Mouse (Mus musculus) ES-E14 (cell line): ENCODE data around the gene Mmadhc.
A peak's percentile ranks its signal among the peaks of the same experiment; 100 is the strongest.

ENCODE experiments used
- HCFC1 ChIP-seq: IDR thresholded peaks from 2 replicates; pipeline ENCODE4 v1.6.1; 2012; ENCODE audit warnings: low read length, inconsistent platforms, borderline replicate concordance; ENCODE audit not compliant: insufficient read depth
- ZNF384 ChIP-seq: IDR thresholded peaks from 2 replicates; pipeline ENCODE4 v1.6.1; 2012; ENCODE audit warnings: low read depth, low read length, inconsistent platforms

- TF ChIP-seq HCFC1 (peak; percentile 82), ZNF384 (peak; percentile 93)
Observed at GRCm38 (mm10) chr2:50296109-50296986, at the start of gene Mmadhc.
